Mouse (Mus musculus): ENCODE measurements at regions not wholly inside any gene's neighbourhood (a gene's known extent, or its start where the extent isn't known, plus 50 kb on each side); places are given as distances from the start of the nearest gene placed in this dataset.

- no peaks in the 10 kb centered on the region for H3K4me1 ChIP-seq (ENCODE audit: control insufficient read depth, insufficient read depth, low read length)
Measured at GRCm38 (mm10) chr16:47536524-47536923, 747.0 kb upstream of the Dppa4 start.

GRCm38 (mm10) chr16:47551101-47551500 lies 732.4 kb upstream of the Dppa4 start:
- Histone ChIP-seq H3K4me3 (ENCODE audit: insufficient read depth, low read length) (no peak overlapping the region), H3K27ac (ENCODE audit: insufficient read depth, low read length) (no peak overlapping the region), H3K4me1 (ENCODE audit: control insufficient read depth, insufficient read depth, low read length) (no peaks in the 10 kb centered on the region)
- TF ChIP-seq POLR2A (IDR thresholded peaks at IDR 0.05; ENCODE audit: extremely low read depth, insufficient read depth, low read length): no peak
- TF ChIP-seq CTCF (IDR thresholded peaks at IDR 0.05; ENCODE audit: extremely low read depth, insufficient read depth, low read length): no peak

More at GRCm38 (mm10) chr16:47536524-47536923, 747.0 kb upstream of the Dppa4 start:
- TF ChIP-seq CTCF (IDR thresholded peaks at IDR 0.05; ENCODE audit: extremely low read depth, insufficient read depth, low read length): no peak
- no peak for TF ChIP-seq POLR2A (IDR thresholded peaks at IDR 0.05; ENCODE audit: extremely low read depth, insufficient read depth, low read length)
- H3K27ac ChIP-seq (ENCODE audit: insufficient read depth, low read length): no peak overlapping the region
- H3K4me3 ChIP-seq (ENCODE audit: insufficient read depth, low read length): no peak overlapping the region

GRCm38 (mm10) chr16:47568051-47568450 lies 715.5 kb upstream of the Dppa4 start:
- TF ChIP-seq POLR2A (IDR thresholded peaks at IDR 0.05; ENCODE audit: extremely low read depth, insufficient read depth, low read length) (no peak), CTCF (IDR thresholded peaks at IDR 0.05; ENCODE audit: extremely low read depth, insufficient read depth, low read length) (no peak)
- H3K4me1 ChIP-seq (ENCODE audit: control insufficient read depth, insufficient read depth, low read length): no peaks in the 10 kb centered on the region
- no peak overlapping the region for H3K27ac ChIP-seq (ENCODE audit: insufficient read depth, low read length)
- no peak overlapping the region for H3K4me3 ChIP-seq (ENCODE audit: insufficient read depth, low read length)

- H3K27ac ChIP-seq (ENCODE audit: insufficient read depth, low read length): no peak overlapping the region
- no peak overlapping the region for H3K4me3 ChIP-seq (ENCODE audit: insufficient read depth, low read length)
- no peaks in the 10 kb centered on the region for H3K4me1 ChIP-seq (ENCODE audit: control insufficient read depth, insufficient read depth, low read length)
- TF ChIP-seq CTCF (IDR thresholded peaks at IDR 0.05; ENCODE audit: extremely low read depth, insufficient read depth, low read length) (no peak), POLR2A (IDR thresholded peaks at IDR 0.05; ENCODE audit: extremely low read depth, insufficient read depth, low read length) (no peak)
Measured at GRCm38 (mm10) chr16:47599476-47599875, 684.1 kb upstream of the Dppa4 start.
